Mouse (Mus musculus): ENCODE measurements around the gene Rbbp8nl.

GRCm38 (mm10) chr2:180243108-180243507, 46.6 kb downstream of the Rbbp8nl start:
- TF ChIP-seq CTCF (IDR thresholded peaks at IDR 0.05) (no peak), POLR2A (IDR thresholded peaks at IDR 0.05; ENCODE audit: insufficient read depth, low read depth, low read length) (no peak)
